Mouse (Mus musculus): ENCODE measurements at regions not wholly inside any gene's neighbourhood (a gene's known extent, or its start where the extent isn't known, plus 50 kb on each side); places are given as distances from the start of the nearest gene placed in this dataset.
"Not testable (repeated sequence)": the region's sequence is repeated elsewhere in the genome, so short reads cannot be mapped to it uniquely, and the experiment has no call there.

DNA sequence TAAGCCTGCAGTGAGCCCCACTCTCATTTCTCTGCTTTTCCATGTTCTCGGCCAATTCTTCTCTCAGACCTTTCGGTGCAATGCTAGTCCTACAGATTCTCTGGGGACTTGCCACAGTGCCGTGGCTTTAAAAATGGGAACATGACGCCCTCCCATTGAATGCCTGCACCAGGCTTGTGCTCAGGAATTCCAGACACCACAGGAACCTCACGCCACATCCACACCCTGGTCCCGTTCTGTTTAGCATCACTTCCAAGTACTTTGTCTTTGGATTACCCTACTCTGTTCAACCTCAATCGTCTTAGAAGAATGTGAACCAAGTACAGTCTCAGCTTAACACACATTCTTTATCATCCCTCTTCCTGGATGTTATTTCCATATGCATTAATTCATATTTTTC is 66.5 kb downstream of the Nabp1 start:
- DNase-seq, result no peak

- DNase-seq, result no peak
Measured at GRCm38 (mm10) chr1:51403632-51404031, 74.6 kb downstream of the Nabp1 start.

DNA sequence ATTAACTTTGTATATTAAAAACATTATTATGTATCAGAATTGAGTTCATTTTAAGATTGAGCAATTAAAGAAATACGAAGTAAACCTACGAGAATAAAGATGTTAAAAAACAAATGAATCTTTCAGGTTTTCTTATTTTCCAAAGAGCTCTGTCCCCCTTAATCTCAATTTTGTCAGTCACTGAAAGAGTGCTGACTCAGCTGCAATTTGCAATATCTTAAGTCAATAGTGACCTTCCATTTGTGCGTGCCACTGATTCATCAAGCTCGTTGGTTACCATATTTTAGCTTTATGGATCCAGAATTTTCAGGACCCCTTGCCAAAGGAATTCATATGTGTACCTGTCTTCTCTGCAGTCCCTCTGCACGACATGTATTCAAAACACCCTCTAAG is 75.7 kb downstream of the Nabp1 start:
- no peak for DNase-seq

- DNase-seq, result peak in 1 of 2 experiments; percentile 34
Measured at GRCm38 (mm10) chr1:51401846-51402532, 76.2 kb downstream of the Nabp1 start.

DNA sequence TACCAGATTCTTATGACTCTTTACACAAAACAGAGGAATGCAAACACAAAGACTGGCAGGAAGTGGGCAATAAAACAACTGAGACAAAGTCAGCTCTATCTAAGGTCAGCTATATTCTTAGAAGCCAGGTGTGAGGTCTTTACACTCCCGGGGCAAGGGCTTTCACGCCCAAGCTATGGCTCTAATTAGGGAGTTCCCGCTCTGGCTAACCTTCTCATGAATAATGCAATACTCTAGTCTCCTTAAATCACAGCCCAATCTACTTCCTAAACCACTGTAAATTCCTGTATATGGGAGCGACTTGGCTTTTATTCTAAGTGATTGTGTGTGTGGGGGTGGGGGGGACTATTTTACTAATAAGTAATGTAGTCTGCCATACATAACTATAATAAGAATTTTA is 77.7 kb downstream of the Nabp1 start:
- not testable (repeated sequence) for DNase-seq

DNA sequence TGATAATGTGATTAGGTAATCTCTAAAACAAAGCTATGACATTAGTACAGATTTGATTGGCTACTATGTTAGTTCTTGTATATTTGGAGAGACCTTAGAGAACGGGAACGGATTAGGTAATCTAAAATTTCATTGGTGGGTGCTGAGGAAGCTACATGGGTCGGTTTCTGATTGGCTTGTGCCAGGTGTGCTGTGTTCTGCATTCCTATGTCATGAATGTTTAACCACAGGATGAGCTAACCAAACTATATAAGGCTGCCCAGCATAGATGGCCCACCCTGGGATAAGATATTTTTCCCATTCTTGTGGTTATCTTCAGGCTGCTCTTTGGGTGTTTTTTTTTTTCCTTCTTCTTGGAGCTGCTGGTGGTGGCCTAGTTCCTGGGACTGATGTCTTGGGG is 91.4 kb downstream of the Nabp1 start:
- DNase-seq, result no peak

DNA sequence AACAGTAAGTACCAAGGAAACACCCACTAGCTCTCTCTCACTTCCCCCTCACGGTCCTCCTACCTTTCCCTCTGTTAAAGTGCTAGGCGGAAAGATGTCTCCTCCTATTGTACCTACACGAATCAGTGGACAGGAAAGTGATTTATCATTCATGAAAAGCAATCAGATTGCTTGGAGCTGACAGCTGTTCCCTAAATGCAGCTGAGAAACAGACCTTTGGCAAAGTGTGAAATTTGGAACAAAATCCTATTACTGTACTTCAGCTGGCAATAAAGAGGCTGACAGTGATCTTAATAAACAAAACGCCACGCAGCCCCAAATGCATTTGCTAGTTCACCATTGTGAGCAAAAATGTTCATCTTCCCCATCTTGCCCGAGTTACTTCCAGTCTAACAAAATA is 94.2 kb downstream of the Nabp1 start:
- peak; percentile 36 to 61 for DNase-seq

GRCm38 (mm10) chr1:51380240-51380639 is 91.3 kb downstream of the Cavin2 start:
- no peak for DNase-seq

DNA sequence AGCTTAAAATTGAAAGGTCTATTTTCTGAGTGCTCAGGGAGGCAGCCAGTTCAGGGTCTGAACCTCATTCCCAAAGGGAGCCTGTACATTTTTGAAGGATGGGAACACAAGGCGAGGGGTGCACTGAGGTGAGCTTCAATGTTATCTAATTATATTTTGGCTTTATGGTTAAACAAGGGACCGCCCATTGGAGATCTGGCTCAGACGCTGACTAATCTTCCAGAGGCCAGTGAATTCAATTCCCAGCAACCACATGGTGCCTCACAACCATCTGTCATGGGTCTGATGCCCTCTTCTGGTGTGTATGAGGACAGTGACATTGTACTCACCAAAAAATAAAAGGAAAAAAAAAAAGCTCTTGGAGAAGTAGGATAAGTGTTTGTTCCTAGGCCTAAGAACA is 78.7 kb downstream of the Cavin2 start:
- DNase-seq, result peak; percentile 89 to 91

DNA sequence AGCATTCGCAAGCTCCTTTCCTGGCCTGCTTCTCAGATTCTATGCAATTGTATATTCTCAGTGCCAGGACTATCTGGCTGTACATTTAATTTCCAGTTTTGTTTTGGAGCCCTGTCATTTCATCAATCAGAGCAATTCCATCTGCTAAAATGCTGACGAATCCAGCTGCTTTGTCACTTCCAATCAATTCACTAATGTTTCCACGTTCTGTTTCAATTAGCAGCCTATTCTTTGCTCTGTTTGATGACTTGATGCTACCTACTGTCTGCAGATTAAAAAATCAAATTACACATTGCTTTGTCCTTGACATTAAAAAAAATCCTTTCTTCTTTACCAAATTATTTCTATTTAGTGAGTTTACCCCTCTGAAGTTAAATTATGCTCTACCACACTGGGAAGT is 71.2 kb downstream of the Cavin2 start:
- DNase-seq, result no peak
